Mouse (Mus musculus) G1E (cell line): ENCODE results near the gene Ugt1a7c.
"Not testable (repeated sequence)": the region's sequence is repeated elsewhere in the genome, so short reads cannot be mapped to it uniquely, and the experiment has no call there.

Source experiments
- CTCF ChIP-seq: IDR thresholded peaks from 2 replicates; pipeline ENCODE4 v1.5.1; 2012; ENCODE audit warnings: low read depth, low read length, inconsistent platforms, mixed read lengths
- GATA1 ChIP-seq: IDR thresholded peaks from 2 replicates; pipeline ENCODE4 v1.6.1; 2012; ENCODE audit warnings: borderline replicate concordance, low read length, inconsistent platforms, mixed read lengths
- GATA2 ChIP-seq: IDR thresholded peaks from 2 replicates; pipeline ENCODE4 v1.6.1; 2012; ENCODE audit warnings: low read depth, low read length, inconsistent platforms, borderline replicate concordance
- POLR2AphosphoS5 ChIP-seq: IDR thresholded peaks from 2 replicates; pipeline ENCODE4 v1.6.1; 2012; ENCODE audit warnings: low read depth, low read length, inconsistent platforms; ENCODE audit not compliant: insufficient replicate concordance
- TAL1 ChIP-seq: conservative IDR thresholded peaks from 2 replicates; pipeline ENCODE4 v1.6.1; 2012; ENCODE audit warnings: low read depth, low read length, inconsistent platforms, mixed read lengths

DNA sequence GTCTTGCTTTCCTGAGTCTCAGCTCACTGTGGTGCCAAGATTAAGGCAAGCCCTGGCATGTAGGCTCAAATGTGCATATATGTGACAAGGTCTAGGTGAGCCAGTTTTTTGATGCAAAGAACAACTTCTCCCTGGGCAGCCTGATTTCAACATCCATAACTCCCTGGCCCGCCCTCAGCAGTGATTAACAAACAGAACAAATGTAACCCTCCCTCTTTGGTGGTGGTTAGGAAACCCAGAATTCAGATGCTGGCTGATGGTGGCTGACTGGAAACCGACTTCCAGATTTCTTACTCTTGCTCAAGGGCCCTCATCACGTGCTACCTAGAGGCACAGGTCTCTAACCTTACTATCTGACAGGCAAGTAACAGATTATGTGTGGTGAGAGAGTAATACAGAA, 8.2 kb downstream of the Ugt1a7c start, which contains the start of gene Ugt1a6b:
- TF ChIP-seq POLR2AphosphoS5, CTCF, TAL1, GATA1, GATA2: not testable (repeated sequence)
